Mouse (Mus musculus) midbrain, embryonic 10.5 days (tissue): ENCODE measurements around the gene Hoxd1. TPM values are rescaled to one million over a fixed set of nuclear protein-coding genes. Genes with fewer than 3 reads are reported as not detected.
A peak's percentile ranks its signal among the peaks of the same experiment; 100 is the strongest.

ENCODE experiments used
- DNase-seq: peaks from one replicate; pipeline ENCODE4 v3.0.0-alpha.2; 2017; ENCODE audit warnings: low spot score
- H3K27ac ChIP-seq: fragments of 300-500 bp; sonication (generic); replicated peaks from 2 replicates; pipeline ENCODE4 v1.5.1; 2016; ENCODE audit warnings: mild to moderate bottlenecking
- H3K27me3 ChIP-seq: fragments of 300-500 bp; sonication (generic); 2 replicates; pipeline ENCODE4 v1.6.1; 2016; ENCODE audit warnings: low read depth, mild to moderate bottlenecking; ENCODE audit not compliant: poor library complexity, severe bottlenecking
- H3K36me3 ChIP-seq: fragments of 300-500 bp; sonication (generic); 2 replicates; pipeline ENCODE4 v1.6.1; 2016; ENCODE audit warnings: mild to moderate bottlenecking, moderate library complexity
- H3K4me1 ChIP-seq: fragments of 300-500 bp; sonication (generic); 2 replicates; pipeline ENCODE4 v1.6.1; 2016
- H3K4me3 ChIP-seq: fragments of 300-500 bp; sonication (generic); 2 replicates; pipeline ENCODE4 v1.5.1; 2016; ENCODE audit warnings: mild to moderate bottlenecking, moderate library complexity
- H3K9me3 ChIP-seq: fragments of 300-500 bp; sonication (generic); replicated peaks from 2 replicates; pipeline ENCODE4 v1.6.1; 2016; ENCODE audit warnings: mild to moderate bottlenecking
- WGBS: fragments of 180-500 bp; shearing (Covaris S2); methylation state at CpG from one replicate; pipeline ENCODE4 v1.1.7; 2016; 5-methylcytosine and 5-hydroxymethylcytosine counted together
- polyA plus RNA-seq: library from polyadenylated mRNA; unstranded; fragments of >200 nt; fragmentation: Nextera tagmentation; extraction: Ambion mirVana; gene quantifications from 2 replicates; pipeline ENCODE4 v1.2.1, GENCODE M21; 2016

The Hoxd1 gene
- polyA plus RNA-seq, 1 experiment from 2014 or later: not detected

DNA sequence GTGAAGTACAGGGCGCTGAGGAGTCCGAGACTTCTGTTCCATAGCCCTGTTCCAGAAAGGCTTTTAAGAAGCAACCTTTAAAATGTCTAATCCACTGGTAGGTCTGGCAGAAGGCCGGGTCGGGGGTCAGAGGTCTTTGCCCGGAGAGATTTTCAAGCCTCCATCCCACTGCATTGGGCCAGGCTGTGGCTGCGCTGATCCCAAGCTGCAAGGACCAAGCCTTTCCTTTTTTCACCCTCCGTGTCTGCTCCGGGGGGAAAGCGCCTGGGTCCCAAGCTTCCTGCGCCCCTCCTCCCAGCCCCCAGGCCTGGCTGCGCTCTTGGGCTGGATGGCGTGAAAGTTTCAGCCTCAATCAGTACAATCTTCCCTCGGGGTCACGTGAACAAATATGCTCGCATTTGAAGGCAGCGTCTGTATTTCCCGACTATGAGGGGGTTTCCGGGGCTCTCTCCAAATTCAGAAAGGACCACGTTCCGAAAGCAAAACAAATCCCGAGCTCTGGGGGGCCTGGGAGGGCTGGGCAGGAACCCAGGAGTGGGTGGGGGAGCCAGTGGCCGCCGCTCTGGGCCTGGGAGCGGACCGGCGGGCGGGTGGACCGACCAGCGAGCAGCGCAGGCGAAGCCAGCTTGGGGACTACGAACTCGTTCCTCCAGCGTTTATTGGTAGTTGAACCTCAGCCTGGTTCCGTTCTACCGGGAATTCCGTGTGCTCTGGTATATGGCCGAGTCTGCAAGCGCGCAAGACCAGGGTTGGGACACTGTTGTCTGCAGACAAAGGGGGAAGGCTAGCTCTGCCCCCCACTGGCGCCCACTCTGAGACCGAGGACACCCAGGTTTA is 26.7 kb upstream of the Hoxd1 start:
- H3K4me1 ChIP-seq: peaks cover 15% of the 10 kb centered on the region; the same call in 1 of the 2 replicates
- H3K9me3 ChIP-seq: no peaks in the 10 kb centered on the region
- WGBS: under 1% methylated on average over 42 of the region's 42 CpGs
- peak overlapping the region; percentile 25; the same call in 1 of the 2 replicates for H3K4me3 ChIP-seq
- H3K27ac ChIP-seq: no peak overlapping the region
- DNase-seq: peak; percentile 63
- peaks cover 100% of the 10 kb centered on the region for H3K27me3 ChIP-seq
- no peaks in the 10 kb centered on the region for H3K36me3 ChIP-seq

GRCm38 (mm10) chr2:74736688-74737577 is 25.8 kb upstream of the Hoxd1 start:
- Histone ChIP-seq H3K27me3 (peaks cover 100% of the 10 kb centered on the region), H3K4me1 (peaks cover 15% of the 10 kb centered on the region; the same call in 1 of the 2 replicates), H3K4me3 (no peak overlapping the region), H3K9me3 (no peaks in the 10 kb centered on the region), H3K36me3 (no peaks in the 10 kb centered on the region), H3K27ac (no peak overlapping the region)
- WGBS: 3% methylated on average over 15 of the region's 15 CpGs
- peak; percentile 48 for DNase-seq

DNA sequence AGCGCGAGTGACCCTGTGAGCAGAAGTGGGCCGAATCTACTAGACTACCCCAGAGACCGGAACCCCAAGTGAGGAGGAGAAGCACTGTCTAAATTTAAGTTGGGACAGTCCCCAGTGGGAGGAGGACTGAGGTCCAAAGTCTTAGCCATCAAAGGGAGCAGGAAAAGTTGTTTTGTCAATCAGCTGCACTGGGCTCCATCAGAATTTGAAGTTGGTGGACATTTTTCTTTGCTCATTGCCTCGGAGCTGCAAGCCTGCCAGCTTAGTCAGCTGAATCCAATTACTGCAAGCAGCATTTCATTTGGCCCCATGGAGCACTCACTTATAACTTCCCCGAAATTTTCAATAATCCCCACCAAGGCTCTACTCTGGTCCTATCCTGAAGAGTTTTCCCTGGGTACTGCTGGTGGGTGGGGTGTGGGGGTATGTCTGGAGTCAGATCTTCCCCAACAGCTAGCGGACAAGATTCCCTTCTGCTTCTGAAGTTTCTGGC is 25.2 kb upstream of the Hoxd1 start:
- Histone ChIP-seq H3K4me1 (peaks cover 15% of the 10 kb centered on the region; the same call in 1 of the 2 replicates), H3K4me3 (no peak overlapping the region), H3K27ac (no peak overlapping the region), H3K27me3 (peaks cover 100% of the 10 kb centered on the region), H3K36me3 (no peaks in the 10 kb centered on the region), H3K9me3 (no peaks in the 10 kb centered on the region)
- 3% methylated on average over 7 of the region's 7 CpGs for WGBS
- DNase-seq: peak; percentile 50

DNA sequence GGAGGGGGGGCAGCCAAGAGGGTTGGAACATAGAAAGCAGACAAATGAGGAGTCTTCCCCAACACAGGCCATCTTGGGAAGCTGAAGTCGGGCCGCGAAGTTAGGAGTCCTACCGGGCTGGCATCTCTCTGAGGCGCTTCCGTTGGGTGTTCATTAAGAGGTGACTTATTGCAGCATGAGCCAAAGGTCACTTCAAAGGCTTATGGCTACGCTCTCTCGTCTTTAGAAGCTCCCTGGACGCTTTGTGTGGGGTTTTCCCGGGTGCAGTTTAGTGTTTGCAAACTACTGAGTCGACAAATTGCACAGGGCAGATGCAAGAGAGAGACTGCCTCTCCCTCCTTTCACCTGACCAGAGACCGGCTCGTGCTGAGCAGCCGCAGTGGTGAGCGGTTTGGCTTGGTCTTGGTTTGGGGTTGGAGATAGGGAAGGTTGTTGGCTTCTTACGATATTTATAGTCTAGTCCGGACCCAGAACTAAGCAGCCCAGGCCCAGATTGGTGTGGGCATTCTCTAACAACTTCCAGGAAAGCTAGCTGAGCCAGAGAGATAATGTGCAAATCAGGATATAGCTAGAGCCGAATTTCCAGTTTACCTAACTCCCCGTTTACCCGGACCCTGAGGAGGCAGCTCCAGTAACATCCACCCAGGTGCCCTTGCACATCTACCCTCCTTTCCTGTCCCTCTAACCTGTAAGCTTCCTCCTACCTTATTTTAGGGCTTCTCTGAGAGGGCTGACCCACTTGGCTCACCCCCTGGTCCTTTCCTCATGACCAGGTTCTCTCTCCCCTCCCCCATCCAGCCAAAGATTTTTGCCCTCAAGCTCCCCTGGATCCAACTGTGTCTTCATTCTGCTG is 23.9 kb upstream of the Hoxd1 start:
- WGBS: under 1% methylated on average over 20 of the region's 20 CpGs
- H3K9me3 ChIP-seq: no peaks in the 10 kb centered on the region
- H3K27ac ChIP-seq: no peak overlapping the region
- H3K27me3 ChIP-seq: peaks cover 100% of the 10 kb centered on the region
- no peaks in the 10 kb centered on the region for H3K36me3 ChIP-seq
- peaks cover 10% of the 10 kb centered on the region; the same call in 1 of the 2 replicates for H3K4me1 ChIP-seq
- peak; percentile 40 for DNase-seq
- H3K4me3 ChIP-seq: no peak overlapping the region

- H3K4me3 ChIP-seq: no peak overlapping the region
- H3K9me3 ChIP-seq: no peaks in the 10 kb centered on the region
- 3% methylated on average over 2 of the region's 2 CpGs for WGBS
- peaks cover 10% of the 10 kb centered on the region; the same call in 1 of the 2 replicates for H3K4me1 ChIP-seq
- peaks cover 100% of the 10 kb centered on the region for H3K27me3 ChIP-seq
- DNase-seq: no peak
- no peaks in the 10 kb centered on the region for H3K36me3 ChIP-seq
- H3K27ac ChIP-seq: no peak overlapping the region
Measured at GRCm38 (mm10) chr2:74739476-74739800, 23.3 kb upstream of the Hoxd1 start.

DNA sequence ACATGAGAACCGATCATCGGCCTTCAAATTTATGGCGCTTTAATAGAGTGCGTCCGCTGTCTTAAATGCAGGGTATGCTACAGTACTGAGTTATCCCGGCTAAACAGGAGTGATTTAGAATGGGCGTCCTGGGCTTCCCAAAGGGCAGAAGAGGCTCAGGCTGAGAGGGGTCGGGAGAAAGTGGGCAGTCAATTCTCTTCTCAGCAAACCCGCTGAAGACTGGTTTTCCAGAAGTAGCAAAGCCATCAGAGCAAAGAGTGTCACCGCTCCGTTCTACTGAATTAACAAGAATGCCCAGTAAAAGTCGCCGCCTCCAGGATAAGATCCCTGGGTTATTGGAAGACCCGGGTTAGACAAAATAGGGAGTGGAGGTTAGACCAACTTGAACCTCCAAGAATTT is 22.9 kb upstream of the Hoxd1 start:
- 2% methylated on average over 14 of the region's 14 CpGs for WGBS
- H3K4me3 ChIP-seq: no peak overlapping the region
- H3K9me3 ChIP-seq: no peaks in the 10 kb centered on the region
- H3K36me3 ChIP-seq: no peaks in the 10 kb centered on the region
- H3K27me3 ChIP-seq: peaks cover 100% of the 10 kb centered on the region
- DNase-seq: no peak
- H3K4me1 ChIP-seq: peaks cover 10% of the 10 kb centered on the region; the same call in 1 of the 2 replicates
- H3K27ac ChIP-seq: no peak overlapping the region

GRCm38 (mm10) chr2:74740311-74741091 is 22.3 kb upstream of the Hoxd1 start:
- peak; percentile 64 for DNase-seq
- Histone ChIP-seq H3K9me3 (no peaks in the 10 kb centered on the region), H3K27ac (no peak overlapping the region), H3K4me3 (no peak overlapping the region), H3K4me1 (peaks cover 10% of the 10 kb centered on the region; the same call in 1 of the 2 replicates), H3K27me3 (peaks cover 100% of the 10 kb centered on the region), H3K36me3 (no peaks in the 10 kb centered on the region)
- WGBS: 1% methylated on average over 43 of the region's 43 CpGs

GRCm38 (mm10) chr2:74741252-74741978 is 21.4 kb upstream of the Hoxd1 start:
- Histone ChIP-seq H3K4me3 (no peak overlapping the region), H3K36me3 (no peaks in the 10 kb centered on the region), H3K4me1 (peaks cover 3% of the 10 kb centered on the region), H3K27ac (no peak overlapping the region), H3K9me3 (no peaks in the 10 kb centered on the region), H3K27me3 (peaks cover 100% of the 10 kb centered on the region)
- peak; percentile 31 for DNase-seq
- 23% methylated on average over 2 of the region's 3 CpGs for WGBS

- Histone ChIP-seq H3K4me1 (peaks cover 8% of the 10 kb centered on the region), H3K27me3 (peaks cover 100% of the 10 kb centered on the region), H3K9me3 (no peaks in the 10 kb centered on the region), H3K4me3 (no peak overlapping the region), H3K27ac (no peak overlapping the region), H3K36me3 (no peaks in the 10 kb centered on the region)
- no peak for DNase-seq
Measured at GRCm38 (mm10) chr2:74741979-74742277, 20.9 kb upstream of the Hoxd1 start.

DNA sequence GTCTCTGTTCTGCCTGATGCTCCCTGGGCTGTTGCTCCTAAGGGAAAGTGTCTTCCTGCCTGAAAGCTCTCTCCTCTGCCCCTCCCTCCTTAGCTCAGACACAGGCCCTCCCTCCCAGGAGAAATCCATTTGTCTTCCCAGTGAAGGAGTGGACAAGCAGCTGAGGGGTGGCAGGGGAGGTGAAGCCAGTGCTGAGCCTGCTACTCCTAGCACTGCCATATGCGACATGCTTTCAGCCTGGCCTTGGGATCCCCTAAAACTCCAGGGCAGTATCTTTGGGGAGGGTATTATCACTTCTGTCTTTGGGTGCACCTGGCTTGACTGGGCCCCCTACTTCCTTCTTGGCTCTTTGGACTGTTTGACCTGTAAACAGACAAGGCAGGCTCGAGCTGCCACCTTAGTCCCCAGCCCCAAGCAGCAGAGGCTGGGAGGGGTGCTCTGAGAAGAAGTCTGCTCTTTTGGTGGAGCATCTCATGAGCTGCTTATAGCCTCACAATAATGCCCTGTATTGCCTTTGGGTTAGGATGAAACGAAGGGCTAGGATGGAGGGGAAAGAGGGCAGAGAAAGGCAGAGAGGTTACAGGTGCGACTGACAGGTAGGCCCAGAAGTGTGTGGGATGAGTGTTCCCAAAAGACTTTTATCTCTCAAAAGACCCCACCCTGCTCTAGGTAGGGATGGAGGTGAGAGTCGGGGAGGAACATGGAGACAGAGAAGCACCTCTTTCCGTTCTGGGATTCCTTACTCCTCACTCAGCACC is 17.1 kb upstream of the Hoxd1 start:
- Histone ChIP-seq H3K9me3 (no peaks in the 10 kb centered on the region), H3K4me1 (peaks cover 21% of the 10 kb centered on the region), H3K27ac (no peak overlapping the region), H3K4me3 (no peak overlapping the region), H3K36me3 (no peaks in the 10 kb centered on the region), H3K27me3 (peaks cover 100% of the 10 kb centered on the region)
- WGBS: 0% methylated on average over 6 of the region's 6 CpGs
- peak; percentile 21 for DNase-seq
